Mouse (Mus musculus): ENCODE measurements around the gene Tgfb1i1. TPM values are rescaled to one million over a fixed set of nuclear protein-coding genes. Genes with fewer than 3 reads are reported as not detected.

Gene Tgfb1i1
- 23.3 and 24.2 TPM in 2 replicates for polyA plus RNA-seq (2015; fragmentation: Nextera tagmentation; extraction: Ambion mirVana)

- peak within 1 kb of the TSS; percentile 47 for H3K9ac ChIP-seq
- ATAC-seq (replicated peaks) = peak; percentile 73
- no peaks in the 10 kb centered on the region for H3K27me3 ChIP-seq (replicated peaks)
- under 1% methylated on average over 30 of the region's 30 CpGs for WGBS
- no peaks in the 10 kb centered on the region for H3K9me3 ChIP-seq
- peaks cover 18% of the 10 kb centered on the region for H3K4me1 ChIP-seq
- H3K4me3 ChIP-seq = peak within 1 kb of the TSS; percentile 35
- H3K36me3 ChIP-seq (replicated peaks) = 0 out of 2 replicates have a peak, but pooled peaks cover 4% of the 10 kb centered on the region
- H3K4me2 ChIP-seq = peak within 1 kb of the TSS; percentile 55
- peak within 1 kb of the TSS; percentile 73 for H3K27ac ChIP-seq
Measured at GRCm38 (mm10) chr7:128246496-128247391, at the start of gene Tgfb1i1. Gene Tgfb1i1 (plus strand): TSS chr7:128246812.

- Histone ChIP-seq H3K27me3 (replicated peaks) (no peaks in the 10 kb centered on the region), H3K4me1 (no peaks in the 10 kb centered on the region), H3K4me2 (no peak overlapping the region), H3K36me3 (replicated peaks) (no peaks in the 10 kb centered on the region), H3K9me3 (no peaks in the 10 kb centered on the region), H3K9ac (no peak overlapping the region), H3K27ac (no peak overlapping the region), H3K4me3 (no peak overlapping the region)
- 88% methylated on average over 9 of the region's 9 CpGs for WGBS
- no peak for ATAC-seq (replicated peaks)
Measured at GRCm38 (mm10) chr7:128201607-128202006, 45.0 kb upstream of the Tgfb1i1 start.

GRCm38 (mm10) chr7:128203071-128203470 lies 43.5 kb upstream of the Tgfb1i1 start:
- no peaks in the 10 kb centered on the region for H3K9me3 ChIP-seq
- H3K36me3 ChIP-seq (replicated peaks) = no peaks in the 10 kb centered on the region
- H3K4me3 ChIP-seq = no peak overlapping the region
- WGBS = 83% methylated on average over 9 of the region's 9 CpGs
- no peaks in the 10 kb centered on the region for H3K4me1 ChIP-seq
- no peak overlapping the region for H3K4me2 ChIP-seq
- no peak overlapping the region for H3K27ac ChIP-seq
- no peak for ATAC-seq (replicated peaks)
- H3K9ac ChIP-seq = no peak overlapping the region
- H3K27me3 ChIP-seq (replicated peaks) = no peaks in the 10 kb centered on the region

- no peaks in the 10 kb centered on the region for H3K4me1 ChIP-seq
- H3K4me2 ChIP-seq = no peak overlapping the region
- no peak overlapping the region for H3K4me3 ChIP-seq
- H3K9ac ChIP-seq = no peak overlapping the region
- no peaks in the 10 kb centered on the region for H3K9me3 ChIP-seq
- H3K36me3 ChIP-seq (replicated peaks) = no peaks in the 10 kb centered on the region
- no peak overlapping the region for H3K27ac ChIP-seq
- H3K27me3 ChIP-seq (replicated peaks) = no peaks in the 10 kb centered on the region
- 92% methylated on average over 8 of the region's 8 CpGs for WGBS
- ATAC-seq (replicated peaks) = no peak
Measured at GRCm38 (mm10) chr7:128204179-128204578, 42.4 kb upstream of the Tgfb1i1 start.

GRCm38 (mm10) chr7:128205695-128206094 lies 40.9 kb upstream of the Tgfb1i1 start:
- Histone ChIP-seq H3K4me2 (no peak overlapping the region), H3K9me3 (no peaks in the 10 kb centered on the region), H3K4me1 (no peaks in the 10 kb centered on the region), H3K9ac (no peak overlapping the region), H3K4me3 (no peak overlapping the region), H3K27me3 (replicated peaks) (no peaks in the 10 kb centered on the region), H3K27ac (no peak overlapping the region), H3K36me3 (replicated peaks) (no peaks in the 10 kb centered on the region)
- WGBS = 90% methylated on average over 18 of the region's 18 CpGs
- no peak for ATAC-seq (replicated peaks)

GRCm38 (mm10) chr7:128206152-128206551 lies 40.5 kb upstream of the Tgfb1i1 start, which contains the start of gene Cox6a2:
Gene Cox6a2 (minus strand): TSS chr7:128206387.
- WGBS = 82% methylated on average over 6 of the region's 6 CpGs
- Histone ChIP-seq H3K9ac (no peak within 1 kb of the TSS), H3K4me3 (no peak within 1 kb of the TSS), H3K4me1 (no peaks in the 10 kb centered on the region), H3K27ac (no peak within 1 kb of the TSS), H3K36me3 (replicated peaks) (no peaks in the 10 kb centered on the region), H3K9me3 (no peaks in the 10 kb centered on the region), H3K27me3 (replicated peaks) (no peaks in the 10 kb centered on the region), H3K4me2 (no peak within 1 kb of the TSS)
- ATAC-seq (replicated peaks) = no peak

- WGBS = 6% methylated on average over 4 of the region's 4 CpGs
- no peaks in the 10 kb centered on the region for H3K27me3 ChIP-seq (replicated peaks)
- no peak for ATAC-seq (replicated peaks)
- no peaks in the 10 kb centered on the region for H3K4me1 ChIP-seq
- no peaks in the 10 kb centered on the region for H3K36me3 ChIP-seq (replicated peaks)
- H3K9me3 ChIP-seq = no peaks in the 10 kb centered on the region
- H3K4me2 ChIP-seq = no peak overlapping the region
- no peak overlapping the region for H3K9ac ChIP-seq
- H3K27ac ChIP-seq = no peak overlapping the region
- no peak overlapping the region for H3K4me3 ChIP-seq
Measured at GRCm38 (mm10) chr7:128208187-128208586, 38.4 kb upstream of the Tgfb1i1 start.

GRCm38 (mm10) chr7:128209826-128210225 lies 36.8 kb upstream of the Tgfb1i1 start:
- Histone ChIP-seq H3K27me3 (replicated peaks) (no peaks in the 10 kb centered on the region), H3K4me3 (no peak overlapping the region), H3K27ac (no peak overlapping the region), H3K4me2 (no peak overlapping the region), H3K9ac (no peak overlapping the region), H3K9me3 (no peaks in the 10 kb centered on the region), H3K4me1 (no peaks in the 10 kb centered on the region), H3K36me3 (replicated peaks) (no peaks in the 10 kb centered on the region)
- ATAC-seq (replicated peaks) = no peak
- 75% methylated on average over 3 of the region's 3 CpGs for WGBS

- H3K9me3 ChIP-seq = no peaks in the 10 kb centered on the region
- no peak overlapping the region for H3K9ac ChIP-seq
- no peak for ATAC-seq (replicated peaks)
- H3K4me2 ChIP-seq = no peak overlapping the region
- WGBS = 89% methylated on average over 4 of the region's 4 CpGs
- H3K27ac ChIP-seq = no peak overlapping the region
- no peak overlapping the region for H3K4me3 ChIP-seq
- no peaks in the 10 kb centered on the region for H3K36me3 ChIP-seq (replicated peaks)
- H3K27me3 ChIP-seq (replicated peaks) = no peaks in the 10 kb centered on the region
- no peaks in the 10 kb centered on the region for H3K4me1 ChIP-seq
Measured at GRCm38 (mm10) chr7:128219952-128220351, 26.7 kb upstream of the Tgfb1i1 start.

GRCm38 (mm10) chr7:128220936-128221335 lies 25.7 kb upstream of the Tgfb1i1 start:
- ATAC-seq (replicated peaks) = no peak
- H3K4me2 ChIP-seq = no peak overlapping the region
- no peak overlapping the region for H3K9ac ChIP-seq
- H3K9me3 ChIP-seq = no peaks in the 10 kb centered on the region
- no peaks in the 10 kb centered on the region for H3K4me1 ChIP-seq
- H3K27me3 ChIP-seq (replicated peaks) = no peaks in the 10 kb centered on the region
- no peak overlapping the region for H3K27ac ChIP-seq
- 88% methylated on average over 3 of the region's 3 CpGs for WGBS
- H3K36me3 ChIP-seq (replicated peaks) = no peaks in the 10 kb centered on the region
- H3K4me3 ChIP-seq = no peak overlapping the region

GRCm38 (mm10) chr7:128231741-128232140 lies 14.9 kb upstream of the Tgfb1i1 start:
- Histone ChIP-seq H3K27me3 (replicated peaks) (no peaks in the 10 kb centered on the region), H3K4me3 (no peak overlapping the region)
- ATAC-seq (replicated peaks) = no peak

GRCm38 (mm10) chr7:128234796-128235195 lies 11.8 kb upstream of the Tgfb1i1 start:
- H3K27me3 ChIP-seq (replicated peaks) = no peaks in the 10 kb centered on the region
- no peak for ATAC-seq (replicated peaks)
- H3K27ac ChIP-seq = no peak overlapping the region
- no peaks in the 10 kb centered on the region for H3K9me3 ChIP-seq
- H3K4me2 ChIP-seq = no peak overlapping the region
- no peaks in the 10 kb centered on the region for H3K36me3 ChIP-seq (replicated peaks)
- no peak overlapping the region for H3K4me3 ChIP-seq
- no peak overlapping the region for H3K9ac ChIP-seq
- peaks cover 19% of the 10 kb centered on the region for H3K4me1 ChIP-seq
- WGBS = 90% methylated on average over 2 of the region's 2 CpGs

More at GRCm38 (mm10) chr7:128231741-128232140, 14.9 kb upstream of the Tgfb1i1 start:
- Histone ChIP-seq H3K4me1 (peaks cover 1% of the 10 kb centered on the region), H3K9me3 (no peaks in the 10 kb centered on the region), H3K9ac (no peak overlapping the region), H3K4me2 (no peak overlapping the region), H3K36me3 (replicated peaks) (no peaks in the 10 kb centered on the region), H3K27ac (no peak overlapping the region)
- WGBS = 50% methylated on average over 8 of the region's 8 CpGs

- Histone ChIP-seq H3K4me1 (peaks cover 20% of the 10 kb centered on the region), H3K9ac (no peak overlapping the region), H3K27ac (no peak overlapping the region), H3K9me3 (no peaks in the 10 kb centered on the region), H3K36me3 (replicated peaks) (no peaks in the 10 kb centered on the region; the same call in 1 of the 2 replicates), H3K27me3 (replicated peaks) (no peaks in the 10 kb centered on the region), H3K4me2 (no peak overlapping the region), H3K4me3 (no peak overlapping the region)
- 90% methylated on average over 1 of the region's 1 CpGs for WGBS
- no peak for ATAC-seq (replicated peaks)
Measured at GRCm38 (mm10) chr7:128235481-128235880, 11.1 kb upstream of the Tgfb1i1 start.
